Mouse (Mus musculus): ENCODE results near the gene Dusp22. TPM values are rescaled to one million over a fixed set of nuclear protein-coding genes. Genes with fewer than 3 reads are reported as not detected.

The Dusp22 gene
- polyA plus RNA-seq, 1 experiment from 2014 or later: 16.8 TPM

GRCm38 (mm10) chr13:30748321-30748720 is 88.5 kb downstream of the Dusp22 start:
- Histone ChIP-seq H3K9ac (no peak overlapping the region), H3K9me3 (no peaks in the 10 kb centered on the region), H3K4me1 (replicated peaks) (peaks cover 15% of the 10 kb centered on the region), H3K4me3 (replicated peaks) (no peak overlapping the region), H3K4me2 (replicated peaks) (no peak overlapping the region), H3K27ac (no peak overlapping the region), H3K27me3 (replicated peaks) (peaks cover 45% of the 10 kb centered on the region), H3K36me3 (no peaks in the 10 kb centered on the region)
- 61% methylated on average over 11 of the region's 11 CpGs for WGBS
- ATAC-seq: no peak

- H3K4me3 ChIP-seq (replicated peaks): peak within 1 kb of the TSS; percentile 38
- peaks cover 45% of the 10 kb centered on the region for H3K27me3 ChIP-seq (replicated peaks)
- peak within 1 kb of the TSS; percentile 80 for H3K4me2 ChIP-seq (replicated peaks)
- no peaks in the 10 kb centered on the region for H3K36me3 ChIP-seq
- H3K9ac ChIP-seq: no peak within 1 kb of the TSS
- no peak within 1 kb of the TSS for H3K27ac ChIP-seq
- peak; percentile 93 for ATAC-seq
- WGBS: 2% methylated on average over 21 of the region's 21 CpGs
- no peaks in the 10 kb centered on the region for H3K9me3 ChIP-seq
- H3K4me1 ChIP-seq (replicated peaks): peaks cover 15% of the 10 kb centered on the region
Measured at GRCm38 (mm10) chr13:30749021-30749556, 89.3 kb downstream of the Dusp22 start, which contains the start of gene Irf4. Irf4 (plus strand) TSS chr13:30749226.

GRCm38 (mm10) chr13:30749557-30750141 is 89.8 kb downstream of the Dusp22 start:
- no peak overlapping the region for H3K9ac ChIP-seq
- H3K4me1 ChIP-seq (replicated peaks): peaks cover 15% of the 10 kb centered on the region
- H3K9me3 ChIP-seq: no peaks in the 10 kb centered on the region
- WGBS: 7% methylated on average over 11 of the region's 11 CpGs
- peak overlapping the region; percentile 38 for H3K4me3 ChIP-seq (replicated peaks)
- H3K4me2 ChIP-seq (replicated peaks): peak overlapping the region; percentile 80
- ATAC-seq: no peak; the same call in 1 of the 2 replicates
- no peak overlapping the region for H3K27ac ChIP-seq
- H3K36me3 ChIP-seq: no peaks in the 10 kb centered on the region
- H3K27me3 ChIP-seq (replicated peaks): peaks cover 45% of the 10 kb centered on the region

- no peak for ATAC-seq
- 4% methylated on average over 33 of the region's 33 CpGs for WGBS
- Histone ChIP-seq H3K4me3 (replicated peaks) (peak overlapping the region; percentile 24), H3K27ac (no peak overlapping the region), H3K9ac (no peak overlapping the region), H3K27me3 (replicated peaks) (peaks cover 44% of the 10 kb centered on the region), H3K36me3 (no peaks in the 10 kb centered on the region), H3K4me2 (replicated peaks) (peak overlapping the region; percentile 80), H3K4me1 (replicated peaks) (peaks cover 15% of the 10 kb centered on the region), H3K9me3 (no peaks in the 10 kb centered on the region)
Measured at GRCm38 (mm10) chr13:30750461-30751303, 90.9 kb downstream of the Dusp22 start.

GRCm38 (mm10) chr13:30751304-30751580 is 91.4 kb downstream of the Dusp22 start:
- 39% methylated on average over 6 of the region's 6 CpGs for WGBS
- H3K4me2 ChIP-seq (replicated peaks): no peak overlapping the region
- H3K4me3 ChIP-seq (replicated peaks): no peak overlapping the region
- no peak for ATAC-seq
- H3K36me3 ChIP-seq: no peaks in the 10 kb centered on the region
- H3K4me1 ChIP-seq (replicated peaks): peaks cover 15% of the 10 kb centered on the region
- H3K9ac ChIP-seq: no peak overlapping the region
- H3K27me3 ChIP-seq (replicated peaks): peaks cover 40% of the 10 kb centered on the region
- H3K9me3 ChIP-seq: no peaks in the 10 kb centered on the region
- H3K27ac ChIP-seq: no peak overlapping the region

GRCm38 (mm10) chr13:30752581-30753187 is 92.9 kb downstream of the Dusp22 start:
- Histone ChIP-seq H3K9ac (no peak overlapping the region), H3K36me3 (no peaks in the 10 kb centered on the region), H3K4me2 (replicated peaks) (no peak overlapping the region), H3K27ac (no peak overlapping the region), H3K4me1 (replicated peaks) (peaks cover 15% of the 10 kb centered on the region), H3K4me3 (replicated peaks) (no peak overlapping the region), H3K27me3 (replicated peaks) (peaks cover 40% of the 10 kb centered on the region), H3K9me3 (no peaks in the 10 kb centered on the region)
- no peak for ATAC-seq
- 76% methylated on average over 4 of the region's 4 CpGs for WGBS

- Histone ChIP-seq H3K27me3 (replicated peaks) (peaks cover 37% of the 10 kb centered on the region), H3K36me3 (no peaks in the 10 kb centered on the region), H3K4me1 (replicated peaks) (peaks cover 15% of the 10 kb centered on the region), H3K4me3 (replicated peaks) (no peak overlapping the region), H3K9ac (no peak overlapping the region), H3K9me3 (no peaks in the 10 kb centered on the region), H3K27ac (no peak overlapping the region), H3K4me2 (replicated peaks) (no peak overlapping the region)
- ATAC-seq: no peak
- WGBS: 84% methylated on average over 3 of the region's 3 CpGs
Measured at GRCm38 (mm10) chr13:30753441-30753840, 93.6 kb downstream of the Dusp22 start.

- Histone ChIP-seq H3K4me2 (replicated peaks) (no peak overlapping the region), H3K36me3 (no peaks in the 10 kb centered on the region), H3K27ac (no peak overlapping the region), H3K9ac (no peak overlapping the region), H3K9me3 (no peaks in the 10 kb centered on the region), H3K4me1 (replicated peaks) (peaks cover 15% of the 10 kb centered on the region), H3K4me3 (replicated peaks) (no peak overlapping the region), H3K27me3 (replicated peaks) (peaks cover 31% of the 10 kb centered on the region)
- no peak for ATAC-seq
- WGBS: 83% methylated on average over 4 of the region's 4 CpGs
Measured at GRCm38 (mm10) chr13:30754066-30754465, 94.3 kb downstream of the Dusp22 start.

GRCm38 (mm10) chr13:30754825-30755476 is 95.2 kb downstream of the Dusp22 start:
- 73% methylated on average over 10 of the region's 10 CpGs for WGBS
- no peak overlapping the region for H3K9ac ChIP-seq
- peak; percentile 69 for ATAC-seq
- no peak overlapping the region for H3K27ac ChIP-seq
- H3K4me2 ChIP-seq (replicated peaks): no peak overlapping the region
- H3K36me3 ChIP-seq: no peaks in the 10 kb centered on the region
- H3K4me1 ChIP-seq (replicated peaks): peaks cover 6% of the 10 kb centered on the region
- peaks cover 22% of the 10 kb centered on the region for H3K27me3 ChIP-seq (replicated peaks)
- H3K4me3 ChIP-seq (replicated peaks): no peak overlapping the region
- H3K9me3 ChIP-seq: no peaks in the 10 kb centered on the region

- H3K27me3 ChIP-seq (replicated peaks): peaks cover 17% of the 10 kb centered on the region
- no peak overlapping the region for H3K4me3 ChIP-seq (replicated peaks)
- no peaks in the 10 kb centered on the region for H3K9me3 ChIP-seq
- no peak overlapping the region for H3K27ac ChIP-seq
- no peaks in the 10 kb centered on the region for H3K36me3 ChIP-seq
- H3K4me1 ChIP-seq (replicated peaks): peaks cover 2% of the 10 kb centered on the region; the same call in 1 of the 2 replicates
- no peak for ATAC-seq
- no peak overlapping the region for H3K4me2 ChIP-seq (replicated peaks)
- 73% methylated on average over 3 of the region's 3 CpGs for WGBS
- no peak overlapping the region for H3K9ac ChIP-seq
Measured at GRCm38 (mm10) chr13:30755577-30755976, 95.8 kb downstream of the Dusp22 start.

GRCm38 (mm10) chr13:30755998-30756639 is 96.3 kb downstream of the Dusp22 start:
- H3K4me2 ChIP-seq (replicated peaks): no peak overlapping the region
- H3K27me3 ChIP-seq (replicated peaks): peaks cover 13% of the 10 kb centered on the region
- H3K9ac ChIP-seq: no peak overlapping the region
- H3K9me3 ChIP-seq: no peaks in the 10 kb centered on the region
- H3K4me1 ChIP-seq (replicated peaks): no peaks in the 10 kb centered on the region
- no peaks in the 10 kb centered on the region for H3K36me3 ChIP-seq
- H3K4me3 ChIP-seq (replicated peaks): no peak overlapping the region
- no peak overlapping the region for H3K27ac ChIP-seq
- WGBS: 75% methylated on average over 9 of the region's 9 CpGs
- ATAC-seq: no peak
